Mouse (Mus musculus): ENCODE data around the gene Plin3. TPM values are rescaled to one million over a fixed set of nuclear protein-coding genes. Genes with fewer than 3 reads are reported as not detected.

Plin3 gene
- polyA plus RNA-seq (2015; fragmentation: Nextera tagmentation; extraction: Ambion mirVana), result 10.7 and 12.3 TPM in 2 replicates

DNA sequence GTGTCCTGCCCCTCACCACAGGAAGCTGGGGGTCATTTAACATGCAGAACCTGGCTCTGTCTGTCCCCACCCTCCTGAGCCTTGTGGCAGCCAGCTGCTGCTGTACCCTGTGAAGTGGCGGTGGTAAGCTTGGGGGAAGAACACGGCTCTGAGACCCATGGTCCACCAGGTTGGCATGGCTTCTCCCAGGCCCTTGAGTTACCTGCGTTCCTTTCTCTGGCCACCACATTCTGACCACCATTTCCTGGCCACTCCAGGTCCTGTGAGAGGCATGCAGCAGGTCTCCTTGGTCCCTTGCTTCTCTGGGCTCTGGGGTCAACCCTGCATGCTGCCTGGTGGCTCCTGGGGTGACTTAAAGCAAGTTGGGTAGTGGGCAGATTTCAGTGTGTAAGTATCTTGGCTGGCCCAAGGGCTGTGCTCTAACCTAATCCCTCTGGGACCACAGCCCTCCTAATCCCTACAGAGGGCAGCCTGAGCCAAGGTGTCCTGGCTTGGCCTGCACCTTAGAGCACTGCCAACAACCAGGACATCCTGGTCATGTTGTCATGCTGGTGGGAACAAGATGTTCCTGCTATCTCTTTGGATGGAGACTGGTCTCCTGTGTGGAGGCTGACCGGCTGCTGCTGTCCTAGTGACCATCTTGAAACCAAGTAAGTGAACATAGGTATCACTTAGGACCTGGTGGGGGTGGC lies at the start of gene Plin3:
Gene Plin3 (minus strand): TSS at position 343 of the 692 bp plus-strand sequence.
- no peak within 1 kb of the TSS for H3K4me2 ChIP-seq (ENCODE audit: low read length)
- no peak within 1 kb of the TSS for H3K4me3 ChIP-seq (ENCODE audit: low read depth, low read length)
- H3K27me3 ChIP-seq (ENCODE audit: control insufficient read depth, insufficient read depth, low read depth, low read length), result no peaks in the 10 kb centered on the region
- H3K9me3 ChIP-seq (replicated peaks; ENCODE audit: control insufficient read depth, low read length, poor library complexity, severe bottlenecking), result no peaks in the 10 kb centered on the region
- ATAC-seq, result no peak
- H3K27ac ChIP-seq (ENCODE audit: low read length), result no peak within 1 kb of the TSS
- WGBS, result 91% methylated on average over 4 of the region's 4 CpGs
- no peaks in the 10 kb centered on the region for H3K36me3 ChIP-seq (ENCODE audit: control insufficient read depth, insufficient read depth, low read length)
- H3K4me1 ChIP-seq (ENCODE audit: control insufficient read depth, insufficient read depth, low read length), result peaks cover 18% of the 10 kb centered on the region
- H3K9ac ChIP-seq (ENCODE audit: low read depth, low read length), result no peak within 1 kb of the TSS

- Histone ChIP-seq H3K4me2 (ENCODE audit: low read length) (no peak overlapping the region), H3K4me1 (ENCODE audit: control insufficient read depth, insufficient read depth, low read length) (0 out of 2 replicates have a peak, but pooled peaks cover 3% of the 10 kb centered on the region), H3K9me3 (replicated peaks; ENCODE audit: control insufficient read depth, low read length, poor library complexity, severe bottlenecking) (no peaks in the 10 kb centered on the region), H3K4me3 (ENCODE audit: low read depth, low read length) (no peak overlapping the region), H3K27me3 (ENCODE audit: control insufficient read depth, insufficient read depth, low read depth, low read length) (no peaks in the 10 kb centered on the region), H3K9ac (ENCODE audit: low read depth, low read length) (no peak overlapping the region), H3K36me3 (ENCODE audit: control insufficient read depth, insufficient read depth, low read length) (no peaks in the 10 kb centered on the region), H3K27ac (ENCODE audit: low read length) (no peak overlapping the region)
- no peak for ATAC-seq
Measured at GRCm38 (mm10) chr17:56340717-56341116, 48.0 kb upstream of the Plin3 start.

GRCm38 (mm10) chr17:56338909-56339308 lies 46.2 kb upstream of the Plin3 start:
- H3K9ac ChIP-seq (ENCODE audit: low read depth, low read length), result no peak overlapping the region
- no peak overlapping the region for H3K4me2 ChIP-seq (ENCODE audit: low read length)
- H3K27ac ChIP-seq (ENCODE audit: low read length), result no peak overlapping the region
- 0 out of 2 replicates have a peak, but pooled peaks cover 3% of the 10 kb centered on the region for H3K4me1 ChIP-seq (ENCODE audit: control insufficient read depth, insufficient read depth, low read length)
- WGBS, result 65% methylated on average over 4 of the region's 4 CpGs
- no peak for ATAC-seq
- no peaks in the 10 kb centered on the region for H3K9me3 ChIP-seq (replicated peaks; ENCODE audit: control insufficient read depth, low read length, poor library complexity, severe bottlenecking)
- H3K27me3 ChIP-seq (ENCODE audit: control insufficient read depth, insufficient read depth, low read depth, low read length), result no peaks in the 10 kb centered on the region
- no peaks in the 10 kb centered on the region for H3K36me3 ChIP-seq (ENCODE audit: control insufficient read depth, insufficient read depth, low read length)
- H3K4me3 ChIP-seq (ENCODE audit: low read depth, low read length), result no peak overlapping the region

GRCm38 (mm10) chr17:56337791-56338190 lies 45.1 kb upstream of the Plin3 start:
- no peak overlapping the region for H3K27ac ChIP-seq (ENCODE audit: low read length)

GRCm38 (mm10) chr17:56337190-56337589 lies 44.5 kb upstream of the Plin3 start:
- Histone ChIP-seq H3K9me3 (replicated peaks; ENCODE audit: control insufficient read depth, low read length, poor library complexity, severe bottlenecking) (no peaks in the 10 kb centered on the region), H3K9ac (ENCODE audit: low read depth, low read length) (no peak overlapping the region), H3K4me2 (ENCODE audit: low read length) (no peak overlapping the region), H3K4me1 (ENCODE audit: control insufficient read depth, insufficient read depth, low read length) (0 out of 2 replicates have a peak, but pooled peaks cover 3% of the 10 kb centered on the region), H3K27ac (ENCODE audit: low read length) (no peak overlapping the region), H3K4me3 (ENCODE audit: low read depth, low read length) (no peak overlapping the region), H3K36me3 (ENCODE audit: control insufficient read depth, insufficient read depth, low read length) (no peaks in the 10 kb centered on the region), H3K27me3 (ENCODE audit: control insufficient read depth, insufficient read depth, low read depth, low read length) (no peaks in the 10 kb centered on the region)
- no peak for ATAC-seq
- WGBS, result 66% methylated on average over 4 of the region's 4 CpGs

More at GRCm38 (mm10) chr17:56337791-56338190, 45.1 kb upstream of the Plin3 start:
- no peak overlapping the region for H3K9ac ChIP-seq (ENCODE audit: low read depth, low read length)
- no peaks in the 10 kb centered on the region for H3K27me3 ChIP-seq (ENCODE audit: control insufficient read depth, insufficient read depth, low read depth, low read length)
- 95% methylated on average over 6 of the region's 6 CpGs for WGBS
- H3K4me2 ChIP-seq (ENCODE audit: low read length), result no peak overlapping the region
- no peak overlapping the region for H3K4me3 ChIP-seq (ENCODE audit: low read depth, low read length)
- ATAC-seq, result no peak
- H3K36me3 ChIP-seq (ENCODE audit: control insufficient read depth, insufficient read depth, low read length), result no peaks in the 10 kb centered on the region
- H3K9me3 ChIP-seq (replicated peaks; ENCODE audit: control insufficient read depth, low read length, poor library complexity, severe bottlenecking), result no peaks in the 10 kb centered on the region
- 0 out of 2 replicates have a peak, but pooled peaks cover 3% of the 10 kb centered on the region for H3K4me1 ChIP-seq (ENCODE audit: control insufficient read depth, insufficient read depth, low read length)

DNA sequence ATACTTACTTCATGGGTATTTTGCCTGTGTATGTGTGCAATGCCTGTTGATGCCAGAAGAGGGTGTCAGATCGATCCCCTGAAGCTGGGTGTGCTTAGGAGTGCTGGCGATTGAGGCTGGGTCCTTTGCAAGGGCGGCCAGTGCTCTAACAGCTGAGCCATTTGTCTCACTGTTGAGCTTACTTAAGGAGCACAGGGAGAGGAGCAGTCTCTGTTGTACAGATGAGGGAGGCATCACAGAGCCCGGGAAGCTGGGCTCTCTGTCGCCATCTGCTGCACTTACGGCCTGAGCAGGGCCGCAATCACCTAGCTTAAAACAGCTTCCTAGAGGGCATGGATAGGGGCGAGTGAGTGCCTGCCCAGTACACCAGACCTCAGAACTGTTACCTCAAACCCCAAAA lies 40.3 kb upstream of the Plin3 start:
- Histone ChIP-seq H3K4me1 (ENCODE audit: control insufficient read depth, insufficient read depth, low read length) (peaks cover 28% of the 10 kb centered on the region), H3K27me3 (ENCODE audit: control insufficient read depth, insufficient read depth, low read depth, low read length) (no peaks in the 10 kb centered on the region)

DNA sequence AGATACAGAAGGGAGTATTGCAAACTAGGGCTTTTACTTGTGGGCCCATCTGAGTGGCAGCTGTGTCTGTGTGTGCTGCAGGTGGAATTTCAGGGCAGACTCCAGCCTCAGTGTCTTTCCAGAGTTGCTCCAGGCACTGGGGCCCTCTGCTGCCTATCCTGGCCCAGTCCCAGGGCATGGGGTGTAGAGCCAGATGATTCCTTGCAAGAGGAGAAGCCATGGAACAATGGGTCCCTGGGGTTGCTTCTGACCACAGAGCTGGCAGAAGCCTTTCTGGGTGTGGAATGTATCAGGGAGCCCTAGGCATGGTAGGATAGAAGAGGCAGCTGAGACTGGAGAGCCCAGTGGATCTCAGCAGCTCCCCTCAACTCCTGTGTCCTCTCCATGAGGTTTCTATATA lies 38.6 kb upstream of the Plin3 start:
- Histone ChIP-seq H3K27me3 (ENCODE audit: control insufficient read depth, insufficient read depth, low read depth, low read length) (no peaks in the 10 kb centered on the region), H3K4me1 (ENCODE audit: control insufficient read depth, insufficient read depth, low read length) (peaks cover 35% of the 10 kb centered on the region), H3K9ac (ENCODE audit: low read depth, low read length) (no peak overlapping the region), H3K9me3 (replicated peaks; ENCODE audit: control insufficient read depth, low read length, poor library complexity, severe bottlenecking) (no peaks in the 10 kb centered on the region), H3K36me3 (ENCODE audit: control insufficient read depth, insufficient read depth, low read length) (no peaks in the 10 kb centered on the region), H3K4me3 (ENCODE audit: low read depth, low read length) (no peak overlapping the region), H3K27ac (ENCODE audit: low read length) (no peak overlapping the region), H3K4me2 (ENCODE audit: low read length) (no peak overlapping the region)
- no peak for ATAC-seq

More for the DNA sequence above, 40.3 kb upstream of the Plin3 start:
- Histone ChIP-seq H3K36me3 (ENCODE audit: control insufficient read depth, insufficient read depth, low read length) (no peaks in the 10 kb centered on the region), H3K9me3 (replicated peaks; ENCODE audit: control insufficient read depth, low read length, poor library complexity, severe bottlenecking) (no peaks in the 10 kb centered on the region), H3K4me3 (ENCODE audit: low read depth, low read length) (no peak overlapping the region), H3K4me2 (ENCODE audit: low read length) (no peak overlapping the region), H3K9ac (ENCODE audit: low read depth, low read length) (no peak overlapping the region), H3K27ac (ENCODE audit: low read length) (no peak overlapping the region)
- ATAC-seq, result no peak
- 43% methylated on average over 8 of the region's 8 CpGs for WGBS

DNA sequence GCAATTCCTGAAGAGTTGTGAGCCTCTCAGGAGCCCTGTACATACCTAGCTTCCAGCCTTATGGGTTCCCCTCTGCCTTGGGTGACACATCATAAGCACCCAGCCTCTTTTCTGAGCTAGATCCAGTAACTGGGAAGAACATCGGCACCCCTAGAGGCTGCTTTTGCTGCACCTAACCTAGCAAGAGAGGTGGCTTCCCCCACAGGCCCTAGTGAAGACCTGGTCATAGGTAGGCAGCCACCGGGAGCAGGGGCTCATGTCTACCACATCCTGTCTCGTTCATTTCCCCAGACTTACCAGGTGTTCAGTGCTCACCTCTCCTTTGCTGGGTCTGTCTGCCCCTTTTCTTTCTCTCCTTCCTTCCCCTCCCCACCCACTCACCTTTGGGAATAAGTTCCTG lies 37.7 kb upstream of the Plin3 start:
- no peaks in the 10 kb centered on the region for H3K27me3 ChIP-seq (ENCODE audit: control insufficient read depth, insufficient read depth, low read depth, low read length)
- H3K4me1 ChIP-seq (ENCODE audit: control insufficient read depth, insufficient read depth, low read length), result peaks cover 35% of the 10 kb centered on the region
- ATAC-seq, result no peak
- no peaks in the 10 kb centered on the region for H3K9me3 ChIP-seq (replicated peaks; ENCODE audit: control insufficient read depth, low read length, poor library complexity, severe bottlenecking)
- peak overlapping the region; percentile 14; the same call in 1 of the 2 replicates for H3K9ac ChIP-seq (ENCODE audit: low read depth, low read length)
- no peak overlapping the region for H3K27ac ChIP-seq (ENCODE audit: low read length)
- H3K4me2 ChIP-seq (ENCODE audit: low read length), result no peak overlapping the region
- WGBS, result 84% methylated on average over 3 of the region's 3 CpGs
- H3K36me3 ChIP-seq (ENCODE audit: control insufficient read depth, insufficient read depth, low read length), result no peaks in the 10 kb centered on the region
- H3K4me3 ChIP-seq (ENCODE audit: low read depth, low read length), result no peak overlapping the region

GRCm38 (mm10) chr17:56329267-56329666 lies 36.6 kb upstream of the Plin3 start:
- Histone ChIP-seq H3K27me3 (ENCODE audit: control insufficient read depth, insufficient read depth, low read depth, low read length) (no peaks in the 10 kb centered on the region), H3K9ac (ENCODE audit: low read depth, low read length) (no peak overlapping the region), H3K4me1 (ENCODE audit: control insufficient read depth, insufficient read depth, low read length) (peaks cover 35% of the 10 kb centered on the region)

More at GRCm38 (mm10) chr17:56329267-56329666, 36.6 kb upstream of the Plin3 start:
- Histone ChIP-seq H3K27ac (ENCODE audit: low read length) (no peak overlapping the region), H3K9me3 (replicated peaks; ENCODE audit: control insufficient read depth, low read length, poor library complexity, severe bottlenecking) (no peaks in the 10 kb centered on the region), H3K36me3 (ENCODE audit: control insufficient read depth, insufficient read depth, low read length) (no peaks in the 10 kb centered on the region), H3K4me3 (ENCODE audit: low read depth, low read length) (no peak overlapping the region), H3K4me2 (ENCODE audit: low read length) (no peak overlapping the region)
- no peak for ATAC-seq

Data from midbrain, embryonic 16.5 days (tissue).